Mouse (Mus musculus) brain, embryonic 14.5 days (tissue): ENCODE data around the gene Golm1.

Experiments
- CTCF ChIP-seq: fragments of 200-500 bp; IDR thresholded peaks from 2 replicates; pipeline ENCODE4 v1.5.1; 2012; ENCODE audit warnings: inconsistent platforms, mild to moderate bottlenecking, moderate library complexity, borderline replicate concordance; ENCODE audit not compliant: insufficient read depth, insufficient read length; ENCODE audit errors: extremely low read depth
- POLR2A ChIP-seq: fragments of 200-500 bp; IDR thresholded peaks from 2 replicates; pipeline ENCODE4 v1.6.1; 2012; ENCODE audit warnings: mild to moderate bottlenecking, inconsistent platforms, borderline replicate concordance; ENCODE audit not compliant: poor library complexity, insufficient read depth, insufficient read length, severe bottlenecking; ENCODE audit errors: extremely low read depth

DNA sequence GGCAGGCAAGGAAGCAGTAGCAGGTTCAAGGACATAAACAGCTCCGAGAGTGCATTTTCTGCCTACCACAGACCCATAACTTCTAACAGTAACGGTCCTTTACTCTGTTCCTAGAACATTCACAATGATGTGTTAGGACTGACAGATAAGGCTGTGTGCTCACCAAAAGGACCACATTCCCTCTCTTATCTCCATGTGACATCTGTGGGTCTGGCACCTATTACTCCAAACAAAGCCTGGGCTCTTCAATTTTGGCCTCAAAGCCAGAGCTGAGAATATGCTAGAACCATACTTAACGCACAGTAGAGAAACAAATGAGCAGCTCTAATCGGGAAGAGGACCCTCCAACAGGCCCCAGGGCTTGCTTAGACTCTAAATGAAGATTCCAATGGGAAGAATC, 4.3 kb upstream of the Golm1 start:
- TF ChIP-seq CTCF (no peak), POLR2A (no peak)
